Mouse (Mus musculus) regulatory T cell (primary cell): ENCODE data around the gene Tenm3.

Experiments
- in situ Hi-C: fragments of 300-600 bp; cut with MboI, MseI; formaldehyde crosslinking; loops from one replicate; pipeline ENCODE4 v1.15.1; 2025; ENCODE audit warnings: high pct_unique_total_duplicates

The Tenm3 gene

GRCm38 (mm10) chr8:48843931-48844285 lies at the start of gene Tenm3:
Gene Tenm3 (minus strand): TSS chr8:48843951.
- in situ Hi-C loops = no loop called here

DNA sequence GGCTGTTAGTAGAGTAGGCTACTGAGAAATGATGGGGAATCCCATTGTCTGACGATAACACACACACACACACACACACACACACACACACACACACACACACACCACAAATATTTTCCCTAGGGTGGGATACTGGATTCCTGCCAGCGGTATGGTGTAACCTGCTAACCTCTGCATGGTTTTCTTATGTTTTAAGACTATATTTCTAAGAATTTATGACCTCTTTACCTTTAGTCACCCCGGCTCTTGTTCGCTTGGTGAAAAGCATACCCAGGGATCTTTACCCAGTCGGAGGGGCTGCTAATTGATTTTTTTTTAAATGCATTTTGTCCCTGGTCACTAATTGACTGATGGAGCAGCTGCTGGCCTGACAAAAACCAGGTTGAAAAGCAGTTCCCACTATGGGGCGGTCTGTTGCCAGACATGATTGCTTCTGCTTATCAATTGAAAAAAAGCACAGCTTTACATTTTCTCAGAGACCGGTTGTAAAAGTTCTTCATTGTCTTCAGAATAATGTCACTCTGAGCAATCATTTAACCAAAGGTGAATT lies 46.5 kb upstream of the Tenm3 start:
- in situ Hi-C loops = no loop called here

- in situ Hi-C loops = no loop called here
These were observed 40.5 kb upstream of the Tenm3 start for GRCm38 (mm10) chr8:48884270-48884669.

- in situ Hi-C loops = no loop called here
These were observed 36.8 kb upstream of the Tenm3 start for GRCm38 (mm10) chr8:48880585-48880984.

GRCm38 (mm10) chr8:48865972-48866371 lies 22.2 kb upstream of the Tenm3 start:
- in situ Hi-C loops = no loop called here

GRCm38 (mm10) chr8:48865485-48865884 lies 21.7 kb upstream of the Tenm3 start:
- in situ Hi-C loops = no loop called here

GRCm38 (mm10) chr8:48850223-48851010 lies 6.7 kb upstream of the Tenm3 start:
- in situ Hi-C loops = no loop called here

DNA sequence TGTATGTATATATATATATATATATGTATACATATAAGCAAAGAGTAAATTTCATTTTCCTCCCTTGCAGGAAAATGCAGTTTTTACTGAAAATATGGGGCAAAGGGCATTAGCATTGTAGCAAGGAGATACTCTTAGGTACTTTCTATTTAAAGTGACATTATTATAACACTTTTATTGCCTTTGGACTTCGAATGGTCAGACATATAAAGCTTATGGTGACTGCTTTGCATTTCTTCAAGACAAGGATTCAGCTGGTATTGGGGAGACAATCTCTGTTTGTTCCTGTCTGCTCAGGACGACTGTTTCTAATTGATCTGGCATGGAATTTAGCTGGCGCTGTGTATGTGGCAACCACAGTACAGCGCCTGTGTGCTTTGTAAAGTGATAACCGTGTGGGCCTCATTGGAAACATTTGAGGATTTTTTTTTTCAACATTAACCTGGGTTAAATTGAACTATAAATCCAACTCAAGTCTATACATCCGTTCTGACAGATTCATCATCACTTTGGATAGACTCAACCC lies 5.4 kb upstream of the Tenm3 start:
- in situ Hi-C loops = no loop called here

DNA sequence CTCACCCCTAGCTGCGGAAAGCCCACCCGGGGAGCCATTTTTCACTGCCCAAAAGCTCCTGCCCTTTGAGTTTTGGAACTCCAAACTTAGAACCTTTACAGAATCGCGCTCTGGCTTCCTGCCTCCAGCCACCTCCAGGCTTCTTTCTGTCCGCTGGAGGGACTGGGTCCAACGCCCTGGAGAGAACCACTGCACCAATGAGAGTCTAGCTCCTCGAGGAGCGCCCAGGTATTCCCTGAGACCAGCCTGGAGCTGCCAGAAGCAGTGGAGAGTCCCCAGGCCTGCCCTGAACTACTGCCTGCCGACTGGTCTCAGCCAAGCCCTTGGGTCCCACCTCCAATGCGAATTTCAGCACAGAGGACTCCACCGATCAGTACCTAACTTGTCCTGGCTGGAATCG lies 1.2 kb upstream of the Tenm3 start:
- in situ Hi-C loops = no loop called here

DNA sequence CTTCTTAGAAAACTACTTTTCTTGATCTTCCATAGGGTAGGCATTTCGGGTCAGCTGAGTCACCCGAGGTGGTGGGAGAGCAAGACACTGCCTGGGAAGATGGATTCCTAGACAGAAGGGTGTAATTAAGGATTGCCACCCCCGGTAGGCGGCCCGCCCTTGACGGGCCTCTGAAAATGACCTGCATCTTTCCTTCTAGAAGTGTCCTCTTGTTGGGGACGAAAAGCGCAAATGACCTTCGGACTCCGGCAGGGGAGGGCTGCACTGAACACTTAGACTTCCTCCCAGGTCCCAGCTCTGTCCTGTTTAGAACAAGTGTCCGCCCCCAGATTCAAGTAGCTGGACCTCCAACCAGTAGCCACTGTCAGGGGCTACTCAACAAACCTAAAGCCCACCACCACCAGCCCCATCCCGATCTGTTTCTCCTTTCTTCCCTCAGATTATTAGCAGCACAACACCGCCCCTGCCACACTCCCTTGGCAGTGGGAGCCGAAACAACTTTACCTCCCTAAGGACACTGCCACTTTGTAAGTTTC lies 687 bp upstream of the Tenm3 start:
- in situ Hi-C loops = no loop called here

- in situ Hi-C loops = no loop called here
These were observed 490 bp downstream of the Tenm3 start for GRCm38 (mm10) chr8:48842991-48843930.

- in situ Hi-C loops = no loop called here
These were observed 1.2 kb downstream of the Tenm3 start for GRCm38 (mm10) chr8:48842516-48842990.

- in situ Hi-C loops = no loop called here
These were observed 1.7 kb downstream of the Tenm3 start for GRCm38 (mm10) chr8:48842035-48842434.

DNA sequence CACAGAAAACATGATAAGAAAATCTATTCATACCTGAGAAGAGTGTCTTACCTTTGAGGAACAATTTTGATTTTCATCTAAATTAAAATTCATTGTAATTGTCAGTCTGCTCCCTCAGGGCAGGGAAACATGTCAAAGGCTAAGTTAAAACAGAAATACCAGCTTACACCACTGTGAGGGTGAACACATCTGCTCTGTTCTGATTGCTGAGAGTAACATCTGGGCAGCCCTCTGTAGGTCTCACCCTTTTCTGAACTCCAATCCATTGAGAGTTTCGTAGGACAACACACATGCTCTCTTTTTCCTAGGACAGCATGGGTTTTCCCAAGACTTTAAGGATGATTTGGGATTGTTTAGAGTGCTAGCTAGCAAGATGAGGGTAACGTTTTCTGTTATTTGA lies 8.0 kb downstream of the Tenm3 start:
- in situ Hi-C loops = loop anchor here (10.0 kb wide), 1 partner anchor 1189 kb away; no protein-coding TSS in a partner anchor

- in situ Hi-C loops = no loop called here
These were observed 16.3 kb downstream of the Tenm3 start for GRCm38 (mm10) chr8:48827454-48827853.

- in situ Hi-C loops = no loop called here
These were observed 18.1 kb downstream of the Tenm3 start for GRCm38 (mm10) chr8:48825666-48826065.

GRCm38 (mm10) chr8:48822291-48822690 lies 21.5 kb downstream of the Tenm3 start:
- in situ Hi-C loops = no loop called here

DNA sequence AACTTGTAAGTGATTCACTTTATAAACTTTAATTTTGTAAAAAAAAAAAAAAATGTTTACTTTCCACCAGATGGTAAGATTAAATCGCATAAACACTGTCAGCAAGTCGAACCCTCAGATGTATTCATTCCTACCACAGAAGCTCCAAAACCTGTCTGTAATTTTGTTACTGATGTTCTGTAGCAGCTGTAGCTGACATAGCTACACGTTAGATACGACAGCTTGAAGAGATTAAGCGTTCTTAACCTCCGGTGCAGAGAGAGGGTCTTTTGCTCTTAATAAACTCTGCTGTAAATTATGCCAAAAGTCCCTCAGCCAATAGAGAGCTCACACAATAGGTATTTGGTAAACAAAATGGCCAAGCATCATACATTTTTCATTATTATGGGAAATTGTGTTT lies 23.8 kb downstream of the Tenm3 start:
- in situ Hi-C loops = no loop called here

- in situ Hi-C loops = no loop called here
These were observed 24.4 kb downstream of the Tenm3 start for GRCm38 (mm10) chr8:48819348-48819747.

DNA sequence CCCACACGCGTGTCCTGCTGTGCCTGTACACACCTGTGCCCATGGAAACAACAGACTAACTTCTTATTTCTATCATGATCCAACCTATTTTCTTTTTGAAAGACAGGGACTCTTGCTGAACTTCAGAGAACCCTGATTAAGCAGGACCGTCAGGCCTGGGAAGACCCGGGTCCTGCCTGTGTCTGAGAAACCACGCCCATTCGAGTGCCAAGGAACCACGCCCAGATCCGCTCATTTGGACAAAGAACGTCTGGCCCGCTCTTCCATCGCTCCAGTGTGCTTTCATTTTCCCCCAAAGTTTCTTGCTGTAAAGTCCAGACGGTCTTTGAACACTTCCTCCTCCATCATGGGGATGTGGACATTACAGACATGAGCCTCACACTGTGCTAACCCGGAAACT lies 26.8 kb downstream of the Tenm3 start:
- in situ Hi-C loops = no loop called here

DNA sequence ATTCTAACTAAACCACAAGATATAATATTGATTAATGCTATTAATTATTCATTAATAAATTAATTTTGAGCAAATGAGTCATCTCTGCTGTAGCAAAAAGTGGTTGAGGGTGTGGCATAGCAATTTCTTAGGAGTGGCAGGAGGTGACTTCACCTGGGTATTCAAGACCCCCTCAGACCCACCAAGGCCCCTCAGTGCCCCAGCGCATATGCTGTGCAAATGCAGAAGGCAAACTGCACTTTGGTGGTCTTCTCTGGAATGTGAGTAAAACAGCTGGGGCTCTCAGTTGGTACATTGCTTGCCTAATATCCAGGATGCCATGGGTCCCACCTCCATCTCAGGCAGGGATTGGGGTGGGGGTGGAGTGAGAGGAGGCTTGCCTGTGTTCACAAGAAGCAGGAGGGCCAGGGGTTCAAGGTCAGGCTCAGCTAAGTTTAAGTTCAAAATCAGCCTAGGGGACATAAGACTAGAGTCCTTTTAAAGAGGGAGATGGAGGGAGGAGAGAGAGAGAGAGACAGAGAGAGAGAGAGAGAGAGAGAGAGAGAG lies 31.5 kb downstream of the Tenm3 start:
- in situ Hi-C loops = no loop called here
